Mouse (Mus musculus) right cerebral cortex, postnatal 36 days (tissue): ENCODE results near the gene Olfr118.
"Not testable (repeated sequence)": the region's sequence is repeated elsewhere in the genome, so short reads cannot be mapped to it uniquely, and the experiment has no call there.

Experiments
- DNase-seq, 2 experiments: peaks; one replicate each; pipeline ENCODE4 v3.0.0; 2022; ENCODE audit warnings: low spot score in 2 of 2, mixed read lengths in 1 of 2

Gene Olfr118

GRCm38 (mm10) chr17:37666688-37667087 lies at the start of gene Olfr118:
Olfr118 (plus strand) TSS chr17:37666988.
- DNase-seq: no peak

- DNase-seq: no peak
Observed at GRCm38 (mm10) chr17:37627009-37627408, 39.8 kb upstream of the Olfr118 start, which contains the start of the genes Olfr115 and Olfr116. Olfr115 (minus strand) TSS chr17:37627109. Olfr116 (minus strand) TSS chr17:37627199.

GRCm38 (mm10) chr17:37663682-37664081 lies 3.1 kb upstream of the Olfr118 start, which contains the start of gene Olfr117:
Olfr117 (minus strand) TSS chr17:37663782.
- DNase-seq: no peak

GRCm38 (mm10) chr17:37696264-37696663 lies 29.5 kb downstream of the Olfr118 start, which contains the start of gene Olfr119:
Olfr119 (plus strand) TSS chr17:37696564.
- not testable (repeated sequence) for DNase-seq

GRCm38 (mm10) chr17:37721508-37721907 lies 54.7 kb downstream of the Olfr118 start, which contains the start of gene Olfr120:
Olfr120 (plus strand) TSS chr17:37721808.
- DNase-seq: no peak
